Mouse (Mus musculus) lung, embryonic 16.5 days (tissue): ENCODE measurements at regions not wholly inside any gene's neighbourhood (a gene's known extent, or its start where the extent isn't known, plus 50 kb on each side); places are given as distances from the start of the nearest gene placed in this dataset.

Experiments
- ATAC-seq: fragments of 200-750 bp; cut with Nextera tagmentation; 2 replicates; pipeline ENCODE4 v1.8.0; 2017; ENCODE audit warnings: low read depth, mild to moderate bottlenecking, moderate library complexity
- H3K27ac ChIP-seq: fragments of 300-500 bp; sonication (generic); 2 replicates; pipeline ENCODE4 v1.5.1; 2014; ENCODE audit warnings: mild to moderate bottlenecking, control low read depth, low read length
- H3K27me3 ChIP-seq: fragments of 300-500 bp; sonication (generic); 2 replicates; pipeline ENCODE4 v1.6.1; 2014; ENCODE audit warnings: low read depth, low read length, mixed read lengths; ENCODE audit not compliant: control insufficient read depth, insufficient read depth
- H3K36me3 ChIP-seq: fragments of 300-500 bp; sonication (generic); 2 replicates; pipeline ENCODE4 v1.6.1; 2014; ENCODE audit warnings: low read length; ENCODE audit not compliant: control insufficient read depth, insufficient read depth
- H3K4me1 ChIP-seq: fragments of 300-500 bp; sonication (generic); replicated peaks from 2 replicates; pipeline ENCODE4 v1.6.1; 2014; ENCODE audit warnings: low read length, mixed read lengths; ENCODE audit not compliant: control insufficient read depth, insufficient read depth
- H3K4me2 ChIP-seq: fragments of 300-500 bp; sonication (generic); 2 replicates; pipeline ENCODE4 v1.6.1; 2014; ENCODE audit warnings: low read depth, low read length, control low read depth
- H3K4me3 ChIP-seq: fragments of 300-500 bp; sonication (generic); 2 replicates; pipeline ENCODE4 v1.5.1; 2014; ENCODE audit warnings: mild to moderate bottlenecking, low read length, control low read depth
- H3K9ac ChIP-seq: fragments of 300-500 bp; sonication (generic); 2 replicates; pipeline ENCODE4 v1.6.1; 2014; ENCODE audit warnings: low read length, control low read depth
- H3K9me3 ChIP-seq: fragments of 300-500 bp; sonication (generic); 2 replicates; pipeline ENCODE4 v1.6.1; 2016; ENCODE audit warnings: low read length; ENCODE audit not compliant: control insufficient read depth
- WGBS: fragments of 180-500 bp; shearing (Covaris S2); extraction: QIAGEN DNeasy Blood & Tissue Kit; methylation state at CpG from one replicate; pipeline ENCODE4 v1.1.7; 2014; 5-methylcytosine and 5-hydroxymethylcytosine counted together

DNA sequence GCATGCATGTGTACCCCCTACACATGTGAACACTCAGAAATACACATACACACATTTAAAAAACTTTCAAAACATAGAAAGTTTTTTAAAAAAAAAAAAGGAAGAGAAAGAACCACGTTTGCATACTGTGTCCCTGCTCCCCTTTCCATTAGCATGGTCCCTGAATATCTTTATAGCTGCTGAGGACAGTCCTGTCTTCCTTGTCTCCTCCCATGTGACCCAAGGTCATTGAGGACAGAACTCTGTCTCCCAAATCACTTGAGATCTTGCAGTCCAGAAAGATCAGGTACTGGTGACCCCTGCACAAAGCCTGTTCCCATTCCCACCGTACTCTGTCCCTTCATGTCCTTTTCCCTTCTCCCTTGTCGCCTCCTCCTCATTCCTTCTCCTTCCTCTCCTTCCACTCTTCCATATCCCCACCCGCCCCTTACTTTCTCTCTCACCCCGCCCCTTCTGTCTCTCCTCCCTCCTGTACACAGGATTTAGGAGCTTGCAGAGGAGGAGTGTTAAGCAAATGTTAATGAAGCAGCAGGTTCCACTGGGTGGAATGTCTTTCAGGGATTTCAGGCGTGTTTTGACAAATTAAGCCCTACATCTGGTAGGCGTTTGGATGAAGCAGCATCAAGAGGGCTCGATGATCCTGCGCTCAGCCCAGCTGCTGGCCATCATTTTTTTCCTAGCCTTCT lies 125.6 kb downstream of the Cxcl12 start:
- Histone ChIP-seq H3K9me3 (no peaks in the 10 kb centered on the region), H3K27ac (no peak overlapping the region), H3K4me1 (no peaks in the 10 kb centered on the region), H3K27me3 (no peaks in the 10 kb centered on the region), H3K9ac (no peak overlapping the region), H3K4me2 (no peak overlapping the region), H3K4me3 (no peak overlapping the region), H3K36me3 (no peaks in the 10 kb centered on the region)
- no peak for ATAC-seq
- WGBS = 44% methylated on average over 9 of the region's 9 CpGs

DNA sequence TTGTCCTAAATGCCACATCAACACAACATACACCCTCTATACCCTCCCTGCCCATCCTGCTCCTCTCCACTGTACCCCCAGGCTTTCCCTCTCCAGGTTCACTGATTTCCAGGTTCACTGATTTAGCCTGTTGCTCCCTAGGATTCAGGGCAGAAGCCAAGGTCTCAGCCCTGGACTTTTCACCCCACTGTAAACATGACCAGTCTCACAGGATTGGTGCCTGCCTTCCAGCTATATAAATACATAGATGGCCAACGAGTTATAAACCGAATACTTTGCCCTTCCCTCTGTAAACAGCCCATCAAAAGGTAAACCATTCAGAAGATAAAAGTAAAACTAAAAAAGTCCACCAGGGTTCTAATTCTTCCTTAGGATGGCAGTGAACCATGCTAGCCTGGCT lies 129.6 kb downstream of the Cxcl12 start:
- Histone ChIP-seq H3K4me3 (no peak overlapping the region), H3K27me3 (no peaks in the 10 kb centered on the region), H3K36me3 (no peaks in the 10 kb centered on the region), H3K9me3 (no peaks in the 10 kb centered on the region), H3K4me1 (no peaks in the 10 kb centered on the region), H3K4me2 (no peak overlapping the region), H3K9ac (no peak overlapping the region), H3K27ac (no peak overlapping the region)
- 47% methylated on average over 2 of the region's 2 CpGs for WGBS
- no peak for ATAC-seq

DNA sequence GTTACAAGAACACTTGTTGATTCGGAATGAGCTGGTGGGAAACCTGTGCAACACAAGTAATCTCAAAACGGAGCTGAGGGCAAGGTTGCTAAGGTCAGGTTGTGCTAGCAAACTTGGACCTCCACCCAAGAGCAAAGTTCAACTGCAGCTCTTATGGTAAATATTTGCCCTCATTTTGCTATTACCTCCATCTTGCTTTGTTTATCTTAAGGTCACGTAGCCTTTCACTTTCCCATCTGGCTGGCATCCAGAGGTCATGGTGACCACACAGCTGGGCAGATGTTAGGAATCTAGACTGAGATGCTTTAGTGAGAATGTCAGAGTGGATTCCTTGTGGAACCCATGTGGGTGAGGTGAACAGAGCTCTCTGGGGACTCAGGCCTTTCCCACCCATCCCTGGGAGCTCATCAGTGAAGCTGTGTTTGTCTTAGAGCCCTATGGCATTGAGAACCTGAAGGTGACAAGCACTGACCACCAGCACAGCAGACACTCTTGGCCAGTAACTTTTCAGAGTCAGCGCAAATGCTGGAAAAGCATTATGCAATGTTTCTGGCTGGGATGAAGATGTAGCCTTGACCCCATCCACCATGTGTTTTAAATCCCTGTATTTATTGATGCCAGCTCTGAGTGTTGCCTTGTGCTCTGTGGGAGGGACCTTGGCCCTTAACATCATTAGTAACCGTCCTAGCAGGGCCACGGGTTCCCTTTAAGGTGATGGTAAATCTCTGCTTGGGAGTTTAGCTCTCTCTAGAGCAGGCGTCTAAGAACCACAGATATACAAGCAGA lies 131.4 kb downstream of the Cxcl12 start:
- H3K4me2 ChIP-seq = no peak overlapping the region
- peak; percentile 71 for ATAC-seq
- H3K27me3 ChIP-seq = no peaks in the 10 kb centered on the region
- no peak overlapping the region for H3K27ac ChIP-seq
- 43% methylated on average over 7 of the region's 7 CpGs for WGBS
- no peaks in the 10 kb centered on the region for H3K4me1 ChIP-seq
- H3K36me3 ChIP-seq = no peaks in the 10 kb centered on the region
- H3K9ac ChIP-seq = no peak overlapping the region
- no peaks in the 10 kb centered on the region for H3K9me3 ChIP-seq
- H3K4me3 ChIP-seq = no peak overlapping the region

DNA sequence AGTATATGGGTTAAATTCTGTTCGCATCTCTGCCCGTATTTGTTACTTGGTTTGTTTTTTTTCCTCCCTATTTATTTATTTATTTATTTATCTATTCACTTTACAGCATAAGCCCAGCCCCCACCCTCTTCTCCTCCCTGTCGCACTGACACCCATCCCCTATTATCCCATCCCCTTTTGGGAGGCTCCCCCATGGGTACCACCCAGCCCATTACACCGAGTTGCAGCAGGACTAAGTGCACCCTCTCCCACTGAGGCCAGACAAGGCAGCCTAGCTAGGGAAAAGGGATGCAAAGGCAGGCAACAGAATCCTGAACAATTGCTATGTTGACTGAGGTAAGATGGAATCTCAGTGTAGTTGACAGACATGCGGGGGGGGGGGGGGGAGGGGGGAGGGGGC lies 135.0 kb downstream of the Cxcl12 start:
- no peak for ATAC-seq
- no peak overlapping the region for H3K27ac ChIP-seq
- no peak overlapping the region for H3K4me3 ChIP-seq
- H3K9me3 ChIP-seq = no peaks in the 10 kb centered on the region
- no peaks in the 10 kb centered on the region for H3K4me1 ChIP-seq
- H3K36me3 ChIP-seq = no peaks in the 10 kb centered on the region
- WGBS = 50% methylated on average over 4 of the region's 5 CpGs
- H3K27me3 ChIP-seq = no peaks in the 10 kb centered on the region
- no peak overlapping the region for H3K9ac ChIP-seq
- no peak overlapping the region for H3K4me2 ChIP-seq

DNA sequence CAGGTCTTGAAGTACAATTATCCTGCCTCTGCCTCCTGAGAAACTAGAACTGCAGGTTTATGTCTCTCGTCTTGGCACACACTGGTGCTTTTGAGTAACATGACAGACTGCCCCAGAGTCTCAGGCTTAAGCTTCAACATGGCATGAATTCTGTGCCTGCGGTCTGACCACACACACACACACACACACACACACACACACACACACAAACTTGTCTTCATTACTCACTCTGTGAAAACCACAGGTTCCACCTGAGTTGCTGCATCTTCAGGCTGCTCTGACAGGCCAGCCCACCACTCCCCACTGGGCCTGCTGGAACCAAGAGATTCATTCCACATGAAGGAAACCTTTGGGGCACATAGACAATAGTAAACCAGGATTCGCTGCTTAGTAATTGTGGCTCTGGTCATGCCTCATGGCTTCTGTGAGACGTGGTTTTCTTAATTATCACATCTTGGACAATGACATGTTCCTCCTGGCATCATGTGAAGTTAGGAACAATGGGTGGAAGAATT lies 137.5 kb downstream of the Cxcl12 start:
- Histone ChIP-seq H3K4me1 (no peaks in the 10 kb centered on the region), H3K27me3 (no peaks in the 10 kb centered on the region), H3K9ac (no peak overlapping the region), H3K4me2 (no peak overlapping the region), H3K27ac (no peak overlapping the region), H3K36me3 (no peaks in the 10 kb centered on the region), H3K9me3 (no peaks in the 10 kb centered on the region), H3K4me3 (no peak overlapping the region)
- ATAC-seq = no peak
- WGBS = 76% methylated on average over 4 of the region's 4 CpGs

DNA sequence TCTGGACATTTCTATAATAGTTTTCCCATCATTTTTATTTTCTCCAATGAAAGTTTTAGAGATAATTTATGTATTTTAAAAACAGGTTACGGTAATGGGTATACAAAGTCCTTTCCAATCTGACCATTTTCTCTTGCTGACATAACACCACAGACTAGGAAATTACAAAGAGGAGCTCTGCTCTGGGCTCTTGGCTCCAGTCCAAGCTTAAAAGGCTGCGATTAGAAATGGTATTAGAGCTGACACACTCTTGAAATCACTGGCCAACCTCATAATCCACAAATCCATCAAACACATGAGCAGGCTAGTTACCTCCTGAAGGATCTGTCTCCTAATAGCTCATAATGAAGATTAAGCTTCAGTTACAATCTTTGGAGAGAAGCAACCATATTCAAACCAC lies 140.3 kb downstream of the Cxcl12 start:
- Histone ChIP-seq H3K27me3 (no peaks in the 10 kb centered on the region), H3K36me3 (no peaks in the 10 kb centered on the region), H3K9me3 (no peaks in the 10 kb centered on the region), H3K9ac (no peak overlapping the region), H3K27ac (no peak overlapping the region), H3K4me3 (no peak overlapping the region), H3K4me1 (no peaks in the 10 kb centered on the region), H3K4me2 (no peak overlapping the region)
- WGBS = 44% methylated on average over 2 of the region's 2 CpGs
- no peak for ATAC-seq

DNA sequence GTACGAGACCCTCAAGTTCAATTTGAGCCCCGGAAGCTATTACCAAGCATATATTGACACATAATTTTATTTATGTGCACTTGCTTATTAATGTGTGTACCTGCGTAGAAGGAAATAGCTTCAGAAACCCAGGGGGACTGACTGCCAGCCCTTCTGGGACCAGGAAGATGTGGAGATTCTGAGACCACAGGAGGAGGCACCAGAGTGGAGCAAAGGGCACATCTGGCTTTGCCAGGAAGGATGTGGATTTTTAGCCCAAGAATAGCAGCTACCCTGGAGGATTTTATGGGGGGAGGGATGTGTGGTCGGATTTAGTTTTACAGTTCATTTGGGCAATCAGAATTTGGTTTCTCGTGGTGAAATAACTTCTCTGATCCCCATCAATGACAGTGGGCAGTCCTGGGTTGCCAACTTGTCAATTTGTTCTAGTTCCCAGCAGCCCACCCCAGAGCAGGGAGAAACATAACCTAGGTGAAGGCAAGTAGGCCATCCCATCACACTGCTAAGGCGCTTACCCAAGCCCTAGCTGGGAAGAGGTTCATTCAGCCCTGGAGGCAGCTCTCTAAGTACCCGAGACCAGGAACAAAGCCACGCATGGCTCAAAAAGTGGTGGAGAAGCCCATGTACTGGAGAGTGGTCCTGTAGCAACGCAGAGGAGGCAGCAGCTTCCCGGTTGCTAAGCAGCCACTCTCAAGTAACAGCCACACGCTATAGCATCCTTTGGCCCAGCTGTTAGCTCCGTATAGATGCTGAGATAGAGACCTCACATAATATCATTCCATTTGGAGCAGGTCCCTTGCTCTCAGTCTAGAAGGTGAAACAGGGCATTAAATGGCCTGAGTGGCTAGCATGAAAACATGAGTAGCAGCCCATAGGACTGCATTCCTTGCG lies 144.8 kb downstream of the Cxcl12 start:
- Histone ChIP-seq H3K27me3 (no peaks in the 10 kb centered on the region), H3K9ac (no peak overlapping the region), H3K4me1 (no peaks in the 10 kb centered on the region), H3K4me3 (no peak overlapping the region), H3K36me3 (no peaks in the 10 kb centered on the region), H3K9me3 (no peaks in the 10 kb centered on the region), H3K27ac (no peak overlapping the region), H3K4me2 (no peak overlapping the region)
- ATAC-seq = no peak
- WGBS = 72% methylated on average over 13 of the region's 13 CpGs

DNA sequence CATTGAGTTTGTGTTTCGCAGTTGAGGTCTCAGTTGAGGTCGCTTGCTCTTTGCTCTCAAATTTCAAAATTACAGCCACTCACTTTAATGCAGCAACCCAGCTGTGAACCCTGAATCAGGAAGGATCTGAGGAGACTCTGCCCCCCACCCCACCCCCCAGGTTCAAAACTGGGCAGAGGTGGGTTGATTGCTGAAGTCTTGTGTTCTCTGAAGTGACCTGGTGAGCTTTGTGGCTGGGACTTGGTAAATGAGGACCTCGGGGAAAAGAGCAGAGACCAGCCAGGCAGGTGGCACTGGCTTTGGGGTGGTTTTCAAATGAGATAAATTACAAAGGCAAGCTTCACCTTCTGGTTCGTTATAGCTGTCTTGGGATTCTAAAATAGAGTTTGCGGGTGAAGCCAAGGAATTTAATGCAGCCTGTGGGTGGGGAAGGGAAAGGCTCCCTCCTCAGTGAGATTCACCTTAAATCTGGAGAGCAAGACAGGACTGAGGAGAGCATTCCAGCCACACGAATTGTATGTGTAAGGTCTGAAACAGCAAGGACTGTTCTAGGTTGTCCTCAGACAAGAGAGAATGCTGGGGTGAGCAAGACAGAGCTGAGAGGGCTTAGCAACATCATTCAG lies 145.7 kb downstream of the Cxcl12 start:
- H3K9ac ChIP-seq = no peak overlapping the region
- H3K4me3 ChIP-seq = no peak overlapping the region
- no peak for ATAC-seq
- H3K27ac ChIP-seq = no peak overlapping the region
- no peaks in the 10 kb centered on the region for H3K27me3 ChIP-seq
- no peaks in the 10 kb centered on the region for H3K4me1 ChIP-seq
- 55% methylated on average over 6 of the region's 6 CpGs for WGBS
- no peaks in the 10 kb centered on the region for H3K36me3 ChIP-seq
- no peak overlapping the region for H3K4me2 ChIP-seq
- H3K9me3 ChIP-seq = no peaks in the 10 kb centered on the region

DNA sequence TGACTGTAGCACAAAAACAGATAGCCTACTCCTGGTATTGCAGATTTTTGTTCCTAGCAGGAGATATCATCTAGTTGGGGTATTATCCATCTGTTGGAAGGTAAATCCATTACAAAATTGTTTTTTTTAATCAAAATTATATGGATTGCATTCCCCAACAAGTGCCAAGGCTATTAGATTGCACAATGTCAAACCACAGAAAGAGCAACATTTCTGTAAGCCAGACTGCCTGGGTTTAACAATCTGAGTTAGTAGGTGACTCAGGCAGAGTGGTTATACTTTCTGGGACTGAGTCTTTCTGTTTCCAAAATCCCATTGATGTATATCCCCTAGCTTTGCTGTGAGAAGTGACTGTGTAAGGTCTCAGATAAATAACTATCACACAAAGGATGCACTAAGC lies 155.0 kb downstream of the Cxcl12 start:
- H3K4me1 ChIP-seq = no peaks in the 10 kb centered on the region
- no peaks in the 10 kb centered on the region for H3K9me3 ChIP-seq
- no peak overlapping the region for H3K9ac ChIP-seq
- H3K27me3 ChIP-seq = no peaks in the 10 kb centered on the region
- no peak overlapping the region for H3K4me2 ChIP-seq
- no peaks in the 10 kb centered on the region for H3K36me3 ChIP-seq
- H3K4me3 ChIP-seq = no peak overlapping the region
- H3K27ac ChIP-seq = no peak overlapping the region
- ATAC-seq = no peak
